Mouse (Mus musculus) myocyte (in vitro differentiated cells): ENCODE data around the gene Enc1. TPM values are rescaled to one million over a fixed set of nuclear protein-coding genes. Genes with fewer than 3 reads are reported as not detected.

Experiments used
- polyA plus RNA-seq: library from polyadenylated mRNA; unstranded; fragments of >200 nt; fragmentation: generic; extraction: Trizol; gene quantifications from one replicate; pipeline ENCODE4 v1.2.1, GENCODE M21; 2012; ENCODE audit warnings: missing spikeins

The Enc1 gene
- polyA plus RNA-seq, 1 experiment: 21.1 TPM

Other genes starting within 250 kb of the Enc1 start
- gene 1700029F12Rik, start 206.7 kb upstream of the Enc1 start, polyA plus RNA-seq: not detected
- 0.08 TPM for gene Fam169a, start 173.8 kb upstream of the Enc1 start, polyA plus RNA-seq
- gene Gm6169, start 141.9 kb upstream of the Enc1 start, polyA plus RNA-seq: 6.3 TPM
- gene Gfm2, start 103.2 kb upstream of the Enc1 start, polyA plus RNA-seq: 20.9 TPM
- gene Nsa2, start 103.2 kb upstream of the Enc1 start, polyA plus RNA-seq: 114 TPM
- gene Hexb, start 42.7 kb upstream of the Enc1 start, polyA plus RNA-seq: 30.9 TPM